Mouse (Mus musculus) left cerebral cortex, adult 2 months (tissue): ENCODE data around the gene Rcor3. TPM values are rescaled to one million over a fixed set of nuclear protein-coding genes. Genes with fewer than 3 reads are reported as not detected.

Source experiments
- DNase-seq, 2 experiments: peaks; one replicate each; pipeline ENCODE4 v3.0.0; 2021 to 2022; ENCODE audit warnings: low spot score in 2 of 2, mixed read lengths in 1 of 2; ENCODE audit errors: extremely low spot score in 1 of 2
- H3K27ac ChIP-seq: fragments of 200-600 bp; 2 replicates; pipeline ENCODE4 v1.8.1; 2022
- H3K4me3 ChIP-seq: fragments of 200-600 bp; 2 replicates; pipeline ENCODE4 v1.8.1; 2022
- CTCF ChIP-seq: fragments of 200-600 bp; IDR thresholded peaks from 2 replicates; pipeline ENCODE4 v1.8.1; 2022; ENCODE audit warnings: antibody characterized with exemption, mild to moderate bottlenecking, moderate library complexity
- intact Hi-C: fragments of 180-260 bp; cut with DNase I; formaldehyde crosslinking; loops from one replicate; pipeline ENCODE4 v1.15.1; 2025
- total RNA-seq, 2 experiments: library from RNA; stranded (reverse); gene quantifications; 2 replicates each; pipeline ENCODE4 v1.2.3; 2021

Gene Rcor3
- total RNA-seq, 2 experiments from 2014 or later: 31.8 to 37.4 TPM

DNA sequence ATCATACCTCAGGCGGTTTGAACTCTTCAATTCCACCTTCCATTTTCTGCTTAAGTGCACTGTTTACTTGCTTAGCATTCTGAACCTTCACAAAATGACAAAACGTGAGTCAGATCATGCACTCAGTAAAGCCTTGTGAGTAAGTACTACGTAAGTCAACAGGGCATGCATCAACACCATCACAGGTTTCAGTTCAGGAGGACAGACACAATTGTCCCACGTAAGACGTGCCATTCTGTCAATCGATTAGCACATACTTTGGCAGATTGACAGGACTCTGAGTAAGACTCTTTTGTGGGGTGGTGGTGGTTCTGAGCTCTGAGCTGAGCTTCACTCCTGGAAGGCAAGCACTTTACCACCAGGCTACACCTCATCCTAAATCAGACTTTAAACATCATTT is 21.6 kb downstream of the Rcor3 start:
- intact Hi-C loops: no loop called here
- Histone ChIP-seq H3K4me3 (no peak overlapping the region), H3K27ac (no peak overlapping the region)
- no peak for DNase-seq
- TF ChIP-seq CTCF: no peak

GRCm38 (mm10) chr1:192115378-192115777 is 22.5 kb downstream of the Rcor3 start:
- no peak for TF ChIP-seq CTCF
- no peak overlapping the region for H3K4me3 ChIP-seq
- intact Hi-C loops: no loop called here
- DNase-seq: no peak
- H3K27ac ChIP-seq: no peak overlapping the region

DNA sequence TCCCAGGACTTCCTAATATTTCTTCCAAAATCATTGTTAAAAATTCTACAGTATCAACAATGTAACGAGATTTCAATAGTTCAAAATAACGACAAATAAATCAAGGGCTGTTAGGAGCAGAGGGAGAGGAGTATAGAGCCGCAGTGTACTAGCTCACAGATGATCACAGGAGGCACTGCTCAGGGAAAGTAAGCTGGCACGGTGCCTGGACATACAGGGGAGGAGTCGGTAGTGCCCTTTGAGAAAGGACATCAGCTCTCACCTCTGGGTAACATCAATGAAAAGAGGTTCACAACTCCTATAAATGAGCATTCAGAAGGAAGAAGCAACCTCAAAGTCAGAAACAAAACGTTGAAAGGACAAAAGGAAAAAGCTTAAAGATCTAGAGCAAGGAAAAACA is 28.7 kb downstream of the Rcor3 start:
- intact Hi-C loops: loop anchor here (10.0 kb wide), 1 partner anchor 514 kb away; no protein-coding TSS in a partner anchor
- H3K27ac ChIP-seq: no peak overlapping the region
- no peak for TF ChIP-seq CTCF
- DNase-seq: no peak
- H3K4me3 ChIP-seq: no peak overlapping the region

- intact Hi-C loops: loop anchor here (10.0 kb wide), 1 partner anchor 513 kb away; no protein-coding TSS in a partner anchor
- peak; percentile 73 for TF ChIP-seq CTCF
- no peak for DNase-seq
- Histone ChIP-seq H3K27ac (no peak overlapping the region), H3K4me3 (no peak overlapping the region)
Observed at GRCm38 (mm10) chr1:192107352-192107751, 30.5 kb downstream of the Rcor3 start.

DNA sequence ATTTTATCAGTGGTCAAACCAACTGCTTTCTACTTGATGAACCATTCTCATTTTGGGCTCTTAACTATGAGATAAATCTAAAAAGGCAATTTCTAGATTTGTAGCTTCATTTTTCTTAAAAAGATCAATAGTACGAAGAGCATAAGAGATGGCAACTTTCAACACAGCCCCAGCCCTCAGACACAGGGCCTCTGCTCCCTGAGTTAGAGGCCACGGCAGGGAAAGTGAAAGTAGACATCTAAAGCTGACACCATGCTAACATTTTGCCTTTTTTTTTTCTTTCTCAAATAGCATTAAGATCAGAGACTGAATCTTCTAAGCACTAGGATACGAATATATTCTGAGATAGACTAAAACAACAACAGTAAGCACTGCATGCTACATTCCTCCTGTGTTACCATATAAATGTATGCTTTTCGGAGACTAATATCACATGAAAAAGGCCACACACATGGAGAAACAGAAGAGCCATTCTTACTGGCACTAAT is 31.9 kb downstream of the Rcor3 start:
- H3K4me3 ChIP-seq: no peak overlapping the region
- intact Hi-C loops: loop anchor here (10.0 kb wide), 1 partner anchor 511 kb away; no protein-coding TSS in a partner anchor
- H3K27ac ChIP-seq: no peak overlapping the region
- DNase-seq: no peak
- TF ChIP-seq CTCF: no peak

DNA sequence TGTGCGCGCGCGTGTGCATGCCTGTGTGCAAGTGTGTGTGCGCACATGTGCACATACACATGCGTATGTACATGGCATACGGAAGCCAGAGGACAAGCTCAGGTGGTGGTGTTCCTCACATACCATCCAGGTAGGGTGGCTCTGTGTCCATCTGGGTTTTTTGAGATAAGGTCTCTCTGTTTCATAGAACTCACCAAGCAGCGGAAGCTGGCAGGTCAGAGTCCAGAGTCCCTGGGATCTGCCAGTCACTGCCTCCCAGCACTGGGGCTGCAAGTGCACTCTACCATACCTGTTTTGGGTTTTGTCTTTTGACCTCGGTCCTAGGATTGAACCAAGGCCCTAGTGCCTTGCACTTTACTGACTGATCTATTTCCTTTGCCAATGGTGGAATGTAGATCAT is 33.8 kb downstream of the Rcor3 start:
- H3K27ac ChIP-seq: no peak overlapping the region
- no peak overlapping the region for H3K4me3 ChIP-seq
- no peak for DNase-seq
- TF ChIP-seq CTCF: no peak
- intact Hi-C loops: loop anchor here (10.0 kb wide), 1 partner anchor 509 kb away; no protein-coding TSS in a partner anchor

DNA sequence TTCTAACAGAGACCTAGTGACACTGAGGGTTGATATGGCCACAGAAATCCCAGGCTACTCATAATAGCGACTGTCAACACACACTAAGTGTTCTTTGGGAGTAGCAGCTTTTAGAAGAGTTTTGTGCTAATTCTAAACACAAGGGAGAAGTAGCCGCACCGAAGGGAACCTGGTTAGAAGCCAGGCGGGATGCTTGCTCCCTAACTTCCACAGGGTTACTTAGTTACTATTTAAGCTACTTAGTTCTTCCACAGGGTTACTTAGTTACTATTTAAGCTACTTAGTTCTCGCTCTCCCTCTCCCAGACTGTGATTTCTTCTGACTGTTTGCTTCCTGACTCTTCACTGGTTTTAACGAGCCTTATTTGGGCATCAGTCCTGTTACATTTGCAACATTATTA is 34.7 kb downstream of the Rcor3 start:
- TF ChIP-seq CTCF: no peak
- intact Hi-C loops: loop anchor here (10.0 kb wide), 1 partner anchor 508 kb away; no protein-coding TSS in a partner anchor
- no peak for DNase-seq

GRCm38 (mm10) chr1:192101359-192101758 is 36.5 kb downstream of the Rcor3 start:
- Histone ChIP-seq H3K27ac (no peak overlapping the region), H3K4me3 (no peak overlapping the region)
- intact Hi-C loops: loop anchor here (10.0 kb wide), 1 partner anchor 507 kb away; no protein-coding TSS in a partner anchor
- DNase-seq: peak; percentile 54 to 70
- no peak for TF ChIP-seq CTCF

More for the DNA sequence above, 34.7 kb downstream of the Rcor3 start:
- H3K4me3 ChIP-seq: no peak overlapping the region
- no peak overlapping the region for H3K27ac ChIP-seq

GRCm38 (mm10) chr1:192100742-192101141 is 37.1 kb downstream of the Rcor3 start:
- Histone ChIP-seq H3K4me3 (no peak overlapping the region), H3K27ac (no peak overlapping the region)
- intact Hi-C loops: loop anchor here (10.0 kb wide), 1 partner anchor 506 kb away; no protein-coding TSS in a partner anchor
- DNase-seq: no peak
- no peak for TF ChIP-seq CTCF

GRCm38 (mm10) chr1:192095626-192096025 is 42.2 kb downstream of the Rcor3 start:
- intact Hi-C loops: no loop called here
- H3K27ac ChIP-seq: no peak overlapping the region
- no peak overlapping the region for H3K4me3 ChIP-seq
- DNase-seq: no peak
- TF ChIP-seq CTCF: no peak

DNA sequence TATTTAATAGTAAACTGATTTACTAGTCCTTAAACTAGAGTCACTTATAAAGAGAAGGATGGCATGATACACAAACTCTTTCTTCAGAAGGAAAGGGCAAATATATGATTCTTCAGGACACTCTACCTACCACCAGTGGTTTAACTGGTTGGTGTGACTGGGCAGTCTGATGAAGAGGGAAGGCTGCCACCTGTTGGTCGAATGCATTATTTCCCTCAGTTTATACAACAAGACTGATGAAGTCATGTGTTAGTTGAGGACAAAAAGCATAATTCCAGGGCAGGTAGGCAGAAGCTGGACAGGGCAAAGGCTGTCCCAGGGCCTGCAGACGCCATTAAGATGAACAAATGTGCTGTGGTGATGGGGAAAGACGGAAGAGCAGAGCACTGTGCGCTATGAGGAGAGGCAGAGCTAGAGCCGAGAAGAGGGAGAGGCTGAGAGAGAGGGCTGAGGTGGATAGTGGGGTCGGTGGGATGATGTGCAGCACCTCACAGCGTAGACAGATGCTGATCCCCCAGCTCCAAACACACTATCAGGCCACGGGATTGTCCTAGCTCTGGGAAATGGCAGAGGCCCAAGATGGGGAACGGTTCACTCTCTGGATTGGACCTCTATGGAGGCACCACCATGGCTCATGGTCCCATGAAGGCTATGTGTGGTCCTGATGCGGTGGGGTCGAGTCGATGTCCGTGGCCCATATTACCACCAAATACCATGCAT is 43.3 kb downstream of the Rcor3 start:
- intact Hi-C loops: no loop called here
- TF ChIP-seq CTCF: peak; percentile 72
- peak; percentile 46 to 55 for DNase-seq
- no peak overlapping the region for H3K27ac ChIP-seq
- no peak overlapping the region for H3K4me3 ChIP-seq

DNA sequence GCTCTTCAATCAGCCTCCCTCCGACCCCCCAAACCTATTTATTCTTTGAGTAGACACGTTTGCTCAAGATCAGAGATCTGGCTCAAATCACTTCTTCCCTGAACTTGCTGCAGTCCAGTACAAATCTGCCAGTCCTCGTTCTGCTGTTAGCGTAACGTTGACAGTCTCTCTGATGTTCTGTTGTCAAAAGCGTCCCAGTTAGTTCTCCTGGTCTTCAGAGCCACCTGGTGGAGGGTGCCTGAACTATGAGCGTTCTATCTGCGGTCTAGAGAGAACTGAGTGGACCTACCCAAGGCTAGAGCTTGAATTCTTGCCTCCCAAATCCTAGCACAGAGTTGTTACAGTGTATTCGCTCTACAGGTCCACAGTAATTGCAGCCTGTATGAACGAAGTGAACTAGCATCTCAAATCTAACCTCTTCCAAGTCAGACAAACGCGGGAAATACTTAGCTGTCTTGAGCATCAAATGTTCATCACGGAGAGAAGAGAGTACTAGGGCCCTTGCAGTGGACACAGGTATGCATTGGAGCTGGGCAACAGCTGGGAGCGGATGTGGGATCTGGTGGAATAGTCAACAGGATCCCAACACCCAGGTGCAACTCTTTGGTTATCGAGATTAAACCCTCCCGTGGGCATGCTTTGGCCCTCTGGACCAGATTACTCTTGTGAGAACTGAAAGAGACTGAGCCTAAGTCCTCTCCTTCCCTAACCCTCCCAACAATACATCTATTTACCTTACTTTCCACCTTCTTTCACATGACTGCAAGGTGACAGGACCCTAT is 44.8 kb downstream of the Rcor3 start:
- TF ChIP-seq CTCF: peak; percentile 92
- peak; percentile 84 to 86 for DNase-seq
- Histone ChIP-seq H3K27ac (no peak overlapping the region), H3K4me3 (peak overlapping the region; percentile 78)
- intact Hi-C loops: loop anchor here (1.0 kb wide), 3 partner anchors 102 to 259 kb away; no protein-coding TSS in a partner anchor
